Mouse (Mus musculus) activated CD4-positive, CD25-positive, alpha-beta regulatory T cell, adult 4 months (primary cell): Measurements from ENCODE around the gene 2310007B03Rik. TPM values are rescaled to one million over a fixed set of nuclear protein-coding genes. Genes with fewer than 3 reads are reported as not detected.

Source experiments
- polyA plus RNA-seq, 2 experiments: library from polyadenylated mRNA; unstranded; fragments of 100-300 nt; shearing (Covaris generic); gene quantifications; one replicate each; pipeline ENCODE4 v1.2.1; 2017

2310007B03Rik gene
- polyA plus RNA-seq, 2 experiments from 2014 or later = not detected

Other genes with a start within 250 kb of the 2310007B03Rik start
- gene Capn10, start 226.6 kb downstream of the 2310007B03Rik start, polyA plus RNA-seq = 1 to 10 TPM; 4.0 to 8.0 TPM
- gene Gpr35, start 210.1 kb downstream of the 2310007B03Rik start, polyA plus RNA-seq = under 1 TPM; 0.21 to 0.61 TPM
- gene Aqp12, start 154.6 kb downstream of the 2310007B03Rik start, polyA plus RNA-seq = not detected
- not detected for gene Kif1a, start 59.0 kb downstream of the 2310007B03Rik start, polyA plus RNA-seq
- gene Agxt, start 25.7 kb downstream of the 2310007B03Rik start, polyA plus RNA-seq = not detected
- gene Crocc2, start 7.8 kb upstream of the 2310007B03Rik start, polyA plus RNA-seq = not detected
- under 1 TPM; 0.06 to 0.16 TPM for gene Sned1, start 74.9 kb upstream of the 2310007B03Rik start, polyA plus RNA-seq
- 10 to 100 TPM; 17.6 to 24.0 TPM for gene Mterf4, start 145.0 kb upstream of the 2310007B03Rik start, polyA plus RNA-seq
- gene Ppp1r7, start 181.9 kb upstream of the 2310007B03Rik start, polyA plus RNA-seq = 10 to 100 TPM; 68.9 to 74.5 TPM
- gene Pask, start 182.5 kb upstream of the 2310007B03Rik start, polyA plus RNA-seq = 1 to 10 TPM; 2.1 to 2.4 TPM
- under 1 TPM in 1 of 2 experiments, not detected in 1; 0.38 TPM for gene Ano7, start 213.0 kb upstream of the 2310007B03Rik start, polyA plus RNA-seq